Mouse (Mus musculus): ENCODE data around the gene Gnb1.
A peak's percentile ranks its signal among the peaks of the same experiment; 100 is the strongest.
"Not testable (repeated sequence)": the region's sequence is repeated elsewhere in the genome, so short reads cannot be mapped to it uniquely, and the experiment has no call there.

Gnb1 gene

DNA sequence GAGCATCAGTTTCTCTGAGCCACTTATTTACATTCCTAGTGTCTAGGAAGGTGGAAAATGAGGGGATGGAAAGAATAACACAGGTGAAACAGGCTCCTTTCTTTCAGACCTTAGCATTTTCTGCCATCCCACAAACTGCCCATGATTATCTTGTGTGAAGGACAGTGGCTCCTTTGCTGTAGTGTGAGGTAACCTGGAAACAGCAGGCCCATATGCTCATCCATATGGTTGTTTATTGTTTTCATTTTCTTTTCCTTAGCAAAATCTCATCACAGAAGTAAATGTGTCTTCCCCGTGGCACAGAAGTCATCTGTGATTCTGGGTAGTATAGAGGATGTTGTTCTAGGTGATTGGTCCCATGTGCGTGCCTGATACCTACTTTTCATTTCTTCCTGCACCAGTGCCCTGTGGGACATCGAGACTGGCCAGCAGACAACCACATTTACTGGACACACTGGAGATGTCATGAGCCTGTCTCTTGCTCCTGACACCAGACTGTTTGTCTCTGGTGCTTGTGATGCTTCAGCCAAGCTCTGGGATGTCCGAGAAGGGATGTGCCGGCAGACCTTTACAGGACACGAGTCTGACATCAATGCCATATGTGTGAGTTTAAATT is 61.9 kb downstream of the Gnb1 start:
- peak in 1 of 2 experiments; percentile 33 for DNase-seq

- no peak for DNase-seq
Measured at GRCm38 (mm10) chr4:155554880-155555279, 63.7 kb downstream of the Gnb1 start.

DNA sequence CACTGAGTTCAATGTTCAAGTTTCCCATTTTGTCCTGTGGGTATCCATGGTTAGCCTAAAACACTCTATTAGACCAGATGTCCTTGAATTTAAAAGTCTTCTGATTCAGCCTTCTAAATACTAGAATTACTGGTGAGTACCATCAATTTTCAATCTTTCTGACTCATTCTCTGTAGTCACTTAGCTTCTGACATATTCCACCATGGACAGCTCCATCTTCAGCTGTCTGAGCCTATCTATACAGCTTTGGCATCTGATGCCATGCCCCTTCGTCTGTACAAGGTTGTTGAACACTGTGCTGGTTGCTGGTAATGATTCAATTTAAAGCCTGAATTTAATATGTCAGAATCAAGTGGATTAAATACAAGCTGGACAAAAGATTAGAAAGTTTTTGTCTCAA is 64.3 kb downstream of the Gnb1 start:
- DNase-seq: no peak

DNA sequence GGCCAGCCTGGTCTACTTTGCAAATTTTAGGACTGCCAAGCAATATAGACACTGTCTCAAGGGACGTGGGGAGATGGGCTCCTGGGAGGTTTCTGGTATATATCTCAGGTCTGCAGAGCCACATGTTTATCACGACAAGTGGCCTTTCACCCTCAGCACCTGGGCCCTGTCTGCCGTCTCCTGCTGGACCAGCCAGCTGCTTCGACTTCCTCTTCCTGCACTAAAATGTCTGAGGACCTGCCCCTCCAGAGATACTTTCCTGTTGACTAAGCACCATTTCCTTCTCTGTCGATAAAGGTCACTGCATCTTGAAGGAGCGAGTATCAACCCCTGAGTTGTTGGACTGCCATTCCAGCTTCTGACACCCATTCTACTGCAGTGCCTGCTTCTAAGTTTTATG is 68.3 kb downstream of the Gnb1 start:
- DNase-seq: no peak

DNA sequence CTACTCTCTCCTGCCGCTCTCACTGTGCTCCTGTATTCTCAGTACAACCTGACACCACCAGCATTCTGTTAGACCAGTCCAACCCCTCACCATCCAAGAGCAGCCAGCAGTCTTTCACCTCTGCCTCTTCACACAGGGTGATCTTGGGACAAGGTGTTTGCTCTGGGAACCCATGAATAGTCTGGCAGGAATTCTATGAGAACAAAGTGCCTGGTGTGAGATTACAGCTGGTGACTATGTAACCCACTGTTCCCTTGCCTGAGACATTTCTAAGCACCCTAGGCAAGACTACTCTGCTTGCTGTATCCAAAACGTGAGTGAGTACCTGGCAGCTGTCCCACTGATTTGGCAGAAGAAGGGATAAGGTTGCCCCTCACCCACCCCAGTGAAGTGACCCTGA is 69.8 kb downstream of the Gnb1 start:
- no peak for DNase-seq

GRCm38 (mm10) chr4:155561661-155562442 is 70.7 kb downstream of the Gnb1 start, which contains the start of gene Nadk:
TSS of gene Nadk (plus strand) at chr4:155562378.
- peak in 1 of 2 experiments; percentile 37 for DNase-seq

DNA sequence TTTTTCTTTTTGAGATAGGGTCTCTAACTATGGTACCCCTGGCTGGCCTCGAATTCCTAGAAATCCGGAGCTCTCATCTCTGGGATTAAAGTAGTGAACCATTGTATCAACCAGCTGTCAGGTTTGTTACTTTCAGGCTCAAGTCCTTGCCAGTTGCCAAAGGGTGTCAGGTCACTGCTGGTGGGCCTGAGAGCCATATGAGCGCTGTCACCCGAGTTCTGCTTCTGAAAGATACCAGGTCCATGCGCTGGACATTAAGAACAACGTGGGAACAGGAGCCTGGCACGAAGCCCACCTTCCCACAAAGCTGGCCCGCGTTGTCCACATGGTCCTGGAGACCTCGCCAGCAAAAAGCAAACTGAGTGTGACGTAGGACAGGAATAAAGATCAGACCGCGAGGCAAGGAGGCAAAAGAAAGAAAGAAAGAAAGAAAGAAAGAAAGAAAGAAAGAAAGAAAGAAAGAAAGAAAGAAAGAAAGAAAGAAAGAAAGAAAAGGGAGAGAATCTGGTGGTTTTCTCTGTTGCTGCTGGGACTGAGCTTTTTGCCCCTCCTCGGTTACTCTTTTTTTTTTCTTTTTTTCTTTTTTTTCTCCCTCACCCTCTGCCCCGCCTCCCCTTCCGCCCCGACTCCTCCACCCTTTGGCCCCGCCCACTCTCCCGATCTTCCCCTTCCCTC is 71.7 kb downstream of the Gnb1 start:
- peak; percentile 77 to 85 for DNase-seq

DNA sequence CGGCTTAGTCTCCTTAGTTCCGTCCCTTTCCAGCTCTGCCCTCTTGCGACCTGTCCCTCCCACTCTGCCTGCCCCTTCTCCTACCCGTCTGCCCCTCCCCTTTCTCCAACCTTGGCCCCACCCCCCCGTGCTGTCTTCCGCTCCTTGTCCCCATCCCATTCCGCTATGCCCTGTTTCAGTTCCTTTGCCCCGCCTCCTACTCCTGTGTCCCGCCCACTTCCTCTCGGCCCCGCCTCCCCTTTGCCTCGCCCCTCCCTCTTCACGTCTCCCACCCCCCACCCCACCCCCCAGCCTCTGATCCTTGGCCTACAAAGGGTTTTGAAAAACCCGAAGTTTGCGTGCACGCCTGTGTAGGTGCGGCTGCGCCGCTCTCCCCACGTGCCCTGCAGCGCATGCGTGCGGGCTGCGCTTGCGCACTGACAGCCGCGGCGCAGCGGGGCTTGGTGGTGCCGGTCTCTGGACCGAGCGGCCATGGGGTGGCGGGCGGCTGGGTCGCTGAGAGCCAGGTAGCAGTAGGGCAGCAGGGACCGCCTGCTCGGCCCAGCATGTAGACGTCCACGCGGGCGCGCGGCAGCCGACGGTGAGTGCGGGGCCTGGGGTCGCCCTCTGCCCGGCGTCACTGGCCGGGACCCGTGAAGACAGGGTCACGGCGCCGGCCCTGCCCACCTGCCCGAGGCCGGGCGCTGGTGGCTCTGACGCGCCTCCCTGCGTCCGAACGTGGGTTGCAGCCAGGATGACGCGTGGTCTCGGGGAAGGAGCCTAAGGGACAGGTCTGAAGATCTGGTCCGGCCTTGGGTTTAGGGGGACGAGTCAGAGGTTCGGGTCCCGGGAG is 72.5 kb downstream of the Gnb1 start:
- peak; percentile 95 for DNase-seq

DNA sequence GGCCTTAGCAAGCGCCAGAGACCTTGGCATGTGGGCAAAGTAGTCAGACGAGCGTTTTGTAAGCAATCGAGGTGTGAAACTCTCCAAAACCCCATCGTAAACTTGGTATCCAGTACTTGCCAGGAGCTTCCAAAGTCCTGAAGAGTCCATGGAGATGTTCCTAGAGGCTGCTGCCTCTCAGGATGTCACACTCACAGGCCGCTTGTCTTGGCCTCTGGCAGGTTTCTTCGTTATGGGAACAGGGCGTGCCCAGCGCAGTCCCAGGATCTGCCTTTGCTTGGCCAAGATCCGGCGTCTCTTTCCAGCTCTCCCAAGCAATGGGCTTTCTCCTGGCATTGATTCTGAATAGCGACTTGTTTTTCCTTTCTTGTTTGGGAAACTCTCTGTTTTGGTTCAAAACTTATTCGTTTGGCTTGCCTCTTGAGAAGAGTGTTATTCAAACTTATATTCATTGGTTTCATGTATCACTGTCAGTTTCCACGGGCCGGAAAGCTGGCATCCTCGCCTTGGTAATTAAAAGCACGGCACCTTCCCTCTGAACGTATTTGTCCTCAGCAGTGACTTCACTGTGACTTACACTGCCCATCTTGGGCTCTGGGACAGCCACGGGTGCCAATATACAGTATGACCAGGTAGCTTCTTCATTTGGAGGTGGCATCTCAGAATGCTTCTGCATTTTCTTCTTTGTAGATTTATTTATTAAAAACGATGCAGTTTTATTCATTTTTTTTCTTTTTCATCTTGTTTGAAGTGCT is 73.3 kb downstream of the Gnb1 start:
- peak; percentile 41 to 42 for DNase-seq

- DNase-seq: no peak
Measured at GRCm38 (mm10) chr4:155566555-155566954, 75.4 kb downstream of the Gnb1 start.

DNA sequence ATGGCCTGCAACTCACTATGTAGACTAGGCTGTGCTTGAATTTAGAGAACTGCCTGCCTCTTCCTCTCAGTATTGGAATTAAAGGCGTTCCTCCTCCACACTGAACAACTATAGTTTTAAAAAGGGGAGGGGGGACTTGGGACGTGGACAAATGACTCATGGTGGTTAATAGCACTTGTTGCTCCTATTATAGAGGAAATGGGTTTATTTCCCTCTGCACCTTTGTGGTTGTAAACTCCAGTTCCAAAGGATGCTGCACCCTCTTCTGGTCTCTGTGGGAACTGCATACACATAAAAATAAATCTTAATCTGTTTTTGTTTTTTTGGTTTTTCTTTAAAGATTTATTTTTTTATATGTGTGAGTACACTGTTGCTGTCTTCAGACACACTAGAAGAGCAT is 77.0 kb downstream of the Gnb1 start:
- DNase-seq: peak; percentile 57 to 62

GRCm38 (mm10) chr4:155568632-155569370 is 77.6 kb downstream of the Gnb1 start:
- no peak for DNase-seq

DNA sequence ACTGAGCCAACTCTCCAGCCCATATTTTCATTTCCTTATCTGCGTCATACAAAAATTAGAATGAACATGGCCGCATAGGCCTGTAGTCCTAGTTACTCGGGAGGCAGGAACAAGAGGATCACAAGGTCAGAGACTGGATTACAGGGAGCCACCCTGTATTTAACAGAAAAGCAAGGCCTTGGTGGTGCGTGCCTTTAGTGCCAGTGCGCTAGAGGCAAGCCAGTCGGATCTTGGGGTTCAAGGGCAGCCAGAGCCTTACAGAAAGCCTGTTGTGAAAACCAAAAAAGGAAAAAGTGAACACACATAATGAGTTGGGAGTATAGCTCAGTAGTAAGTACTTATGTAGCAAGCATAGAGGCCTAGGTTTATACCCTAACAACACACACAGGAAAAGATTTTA is 78.7 kb downstream of the Gnb1 start:
- DNase-seq: no peak

- not testable (repeated sequence) for DNase-seq
Measured at GRCm38 (mm10) chr4:155570315-155570714, 79.2 kb downstream of the Gnb1 start.

DNA sequence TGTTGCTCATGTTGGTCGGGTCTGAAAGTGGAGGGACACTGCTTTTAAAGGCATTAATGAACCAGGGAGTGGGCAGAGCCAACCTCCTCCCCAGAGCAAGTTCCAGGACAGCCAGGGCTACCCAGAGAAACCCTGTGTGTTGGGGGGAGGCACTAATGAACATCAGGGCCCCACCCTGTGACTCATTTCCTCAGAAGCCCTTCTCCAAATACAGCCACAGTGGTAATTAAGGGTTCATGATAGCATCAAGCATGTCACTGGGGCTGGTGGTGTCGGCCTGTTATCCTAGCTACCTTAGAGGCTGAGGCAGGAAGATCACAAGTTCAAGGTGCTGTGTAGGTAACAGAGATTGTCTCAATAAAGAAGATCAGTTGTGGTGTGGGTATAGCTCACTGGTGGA is 80.3 kb downstream of the Gnb1 start:
- DNase-seq: no peak

DNA sequence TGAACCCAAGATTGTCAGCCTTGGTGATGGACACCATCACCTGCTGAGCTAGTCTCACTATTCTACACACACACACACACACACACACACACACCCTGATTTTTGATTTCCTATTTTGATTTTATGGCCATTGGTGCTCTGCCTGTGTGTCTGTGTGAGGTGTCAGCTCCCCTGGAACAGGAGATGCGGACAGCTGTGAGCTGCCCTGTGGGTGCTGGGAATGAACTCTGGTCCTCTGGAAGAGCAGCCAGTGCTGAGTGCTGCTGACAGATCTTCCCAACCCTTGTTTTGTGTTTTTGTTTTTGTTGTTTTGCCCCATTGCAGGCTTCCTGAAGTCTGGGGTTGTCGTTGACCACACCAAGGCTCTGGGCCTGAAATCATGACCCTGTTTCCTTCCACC is 82.0 kb downstream of the Gnb1 start:
- no peak for DNase-seq

GRCm38 (mm10) chr4:155573876-155574275 is 82.7 kb downstream of the Gnb1 start:
- no peak for DNase-seq

GRCm38 (mm10) chr4:155574931-155575330 is 83.8 kb downstream of the Gnb1 start:
- DNase-seq: peak; percentile 35 to 42

DNA sequence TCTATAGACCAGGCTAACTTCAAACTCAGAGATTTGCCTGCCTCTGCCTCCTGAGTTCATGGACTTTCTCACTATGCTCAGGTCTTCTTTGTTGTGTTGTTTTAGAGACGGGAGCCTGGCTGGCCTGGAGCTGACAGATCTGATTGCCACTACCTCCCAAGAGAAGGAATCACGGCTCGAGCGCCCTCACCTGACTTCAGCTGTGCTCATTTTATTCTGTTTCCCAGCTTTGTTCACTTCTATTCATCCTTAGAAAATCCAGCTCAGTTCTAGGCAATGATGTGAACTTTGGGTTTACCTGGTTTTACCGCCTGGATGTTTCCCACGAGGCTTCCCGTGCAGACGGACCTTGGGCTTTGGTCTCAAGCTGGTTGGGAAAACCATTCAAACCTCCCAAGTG is 84.4 kb downstream of the Gnb1 start:
- DNase-seq: no peak

- no peak for DNase-seq
Measured at GRCm38 (mm10) chr4:155577132-155577531, 86.0 kb downstream of the Gnb1 start.

DNA sequence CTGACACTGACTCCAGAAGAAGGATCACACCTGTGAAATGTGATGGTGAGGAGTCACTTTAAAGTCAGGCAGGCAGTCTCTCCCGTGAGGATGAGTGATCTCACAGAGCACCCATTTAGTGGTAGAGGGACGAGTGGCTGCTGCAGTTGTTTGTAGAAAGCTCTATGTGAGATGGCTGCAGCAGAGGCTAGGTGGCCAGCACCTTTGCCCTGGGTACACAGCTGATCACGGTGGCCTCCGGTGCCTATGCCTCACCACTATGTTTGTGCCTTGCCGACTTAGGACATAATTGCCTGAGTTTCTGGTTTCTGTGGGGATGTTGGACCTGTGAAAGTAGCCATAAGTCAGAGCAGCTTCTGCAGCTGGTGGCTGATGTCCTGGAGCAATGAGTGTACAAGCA is 86.6 kb downstream of the Gnb1 start:
- DNase-seq: no peak
